Mouse (Mus musculus): Measurements from ENCODE around the gene Car10.

- TF ChIP-seq MAFK (IDR thresholded peaks at IDR 0.05; ENCODE audit: borderline replicate concordance, low read depth, low read length) (no peak), CHD2 (IDR thresholded peaks at IDR 0.05; ENCODE audit: low read length) (no peak), E2F4 (IDR thresholded peaks at IDR 0.05; ENCODE audit: borderline replicate concordance, low read depth, low read length) (no peak), MAX (IDR thresholded peaks at IDR 0.05; ENCODE audit: low read length) (no peak), POLR2A (IDR thresholded peaks at IDR 0.05; ENCODE audit: control insufficient read depth in 1 of 2, insufficient read depth in 1 of 2, low read depth in 1 of 2, low read length in 2 of 2, poor library complexity in 1 of 2) (no peak), TAL1 (IDR thresholded peaks at IDR 0.05; ENCODE audit: low read length) (no peak), CTCF (IDR thresholded peaks at IDR 0.05 in 2 of 3, conservative IDR thresholded peaks at IDR 0.05 in 1 of 3; ENCODE audit: control insufficient read depth in 1 of 3, insufficient read depth in 1 of 3, low read depth in 2 of 3, low read length in 3 of 3, poor library complexity in 1 of 3, severe bottlenecking in 1 of 3) (no peak), ZC3H11A (IDR thresholded peaks at IDR 0.05; ENCODE audit: low read depth, low read length) (no peak), GATA1 (IDR thresholded peaks at IDR 0.05; ENCODE audit: low read depth, low read length) (no peak)
These were observed 352.7 kb downstream of the Car10 start for GRCm38 (mm10) chr11:93450535-93450934.

Measured in MEL (cell line).